Mouse (Mus musculus) neural tube, embryonic 11.5 days (tissue): ENCODE measurements around the gene A530064D06Rik. TPM values are rescaled to one million over a fixed set of nuclear protein-coding genes. Genes with fewer than 3 reads are reported as not detected.

ENCODE experiments used
- ATAC-seq: fragments of 200-750 bp; cut with Nextera tagmentation; 2 replicates; pipeline ENCODE4 v1.8.0; 2017; ENCODE audit warnings: moderate number of reproducible peaks, mild to moderate bottlenecking, moderate TSS enrichment, moderate library complexity; ENCODE audit not compliant: insufficient read depth, low FRiP score, low TSS enrichment
- DNase-seq: peaks from one replicate; pipeline ENCODE4 v3.0.0-alpha.2; 2015; ENCODE audit warnings: low spot score
- H3K27ac ChIP-seq: fragments of 300-500 bp; sonication (generic); 2 replicates; pipeline ENCODE4 v1.5.1; 2014; ENCODE audit warnings: low read depth, mild to moderate bottlenecking, low read length
- H3K27me3 ChIP-seq: fragments of 300-500 bp; sonication (generic); 2 replicates; pipeline ENCODE4 v1.6.1; 2014; ENCODE audit warnings: mild to moderate bottlenecking, low read length, mixed read lengths; ENCODE audit not compliant: control insufficient read depth, insufficient read depth
- H3K36me3 ChIP-seq: fragments of 300-500 bp; sonication (generic); 2 replicates; pipeline ENCODE4 v1.6.1; 2014; ENCODE audit warnings: mild to moderate bottlenecking, low read length, moderate library complexity, mixed read lengths; ENCODE audit not compliant: control insufficient read depth, insufficient read depth
- H3K4me1 ChIP-seq: fragments of 300-500 bp; sonication (generic); 2 replicates; pipeline ENCODE4 v1.6.1; 2014; ENCODE audit warnings: low read length, mixed read lengths; ENCODE audit not compliant: control insufficient read depth, insufficient read depth
- H3K4me2 ChIP-seq: fragments of 300-500 bp; sonication (generic); 2 replicates; pipeline ENCODE4 v1.6.1; 2014; ENCODE audit warnings: low read depth, mild to moderate bottlenecking, moderate library complexity
- H3K4me3 ChIP-seq: fragments of 300-500 bp; sonication (generic); 2 replicates; pipeline ENCODE4 v1.5.1; 2014; ENCODE audit warnings: low read depth, low read length
- H3K9ac ChIP-seq: fragments of 300-500 bp; sonication (generic); 2 replicates; pipeline ENCODE4 v1.6.1; 2014; ENCODE audit warnings: mild to moderate bottlenecking, low read length
- H3K9me3 ChIP-seq: fragments of 300-500 bp; sonication (generic); 2 replicates; pipeline ENCODE4 v1.6.1; 2016; ENCODE audit warnings: low read length; ENCODE audit not compliant: control insufficient read depth
- WGBS: fragments of 180-500 bp; shearing (Covaris S2); extraction: QIAGEN DNeasy Blood & Tissue Kit; methylation state at CpG from one replicate; pipeline ENCODE4 v1.1.7; 2014; 5-methylcytosine and 5-hydroxymethylcytosine counted together
- polyA plus RNA-seq: library from polyadenylated mRNA; unstranded; fragments of >200 nt; fragmentation: Nextera tagmentation; extraction: Ambion mirVana; gene quantifications from 2 replicates; pipeline ENCODE4 v1.2.1, GENCODE M21; 2014

A530064D06Rik gene
- polyA plus RNA-seq, 1 experiment from 2014 or later: not detected

- Histone ChIP-seq H3K27ac (no peak overlapping the region), H3K27me3 (no peaks in the 10 kb centered on the region), H3K4me1 (no peaks in the 10 kb centered on the region), H3K4me2 (no peak overlapping the region), H3K4me3 (no peak overlapping the region), H3K9ac (no peak overlapping the region), H3K36me3 (no peaks in the 10 kb centered on the region), H3K9me3 (no peaks in the 10 kb centered on the region)
- DNase-seq: no peak
- no peak for ATAC-seq
- WGBS: 84% methylated on average over 2 of the region's 2 CpGs
Measured at GRCm38 (mm10) chr17:48132810-48133209, 34.3 kb downstream of the A530064D06Rik start.

GRCm38 (mm10) chr17:48120456-48120855, 46.6 kb downstream of the A530064D06Rik start:
- DNase-seq (no peak), ATAC-seq (no peak)
- WGBS: 93% methylated on average over 20 of the region's 20 CpGs
- H3K27me3 ChIP-seq: no peaks in the 10 kb centered on the region
- H3K27ac ChIP-seq: no peak overlapping the region
- no peak overlapping the region for H3K4me3 ChIP-seq
- H3K36me3 ChIP-seq: no peaks in the 10 kb centered on the region
- no peaks in the 10 kb centered on the region for H3K4me1 ChIP-seq
- no peak overlapping the region for H3K9ac ChIP-seq
- H3K9me3 ChIP-seq: no peaks in the 10 kb centered on the region
- no peak overlapping the region for H3K4me2 ChIP-seq

GRCm38 (mm10) chr17:48119656-48120055, 47.4 kb downstream of the A530064D06Rik start:
- no peak overlapping the region for H3K4me2 ChIP-seq
- no peaks in the 10 kb centered on the region for H3K36me3 ChIP-seq
- WGBS: 23% methylated on average over 3 of the region's 3 CpGs
- H3K4me1 ChIP-seq: no peaks in the 10 kb centered on the region
- DNase-seq (peak; percentile 82), ATAC-seq (0 out of 2 replicates have a peak, but pooled peaks have one; percentile 27)
- no peaks in the 10 kb centered on the region for H3K9me3 ChIP-seq
- H3K9ac ChIP-seq: no peak overlapping the region
- no peaks in the 10 kb centered on the region for H3K27me3 ChIP-seq
- H3K4me3 ChIP-seq: no peak overlapping the region
- no peak overlapping the region for H3K27ac ChIP-seq

- Histone ChIP-seq H3K9ac (no peak overlapping the region), H3K4me1 (no peaks in the 10 kb centered on the region), H3K27ac (no peak overlapping the region), H3K9me3 (no peaks in the 10 kb centered on the region), H3K36me3 (no peaks in the 10 kb centered on the region), H3K4me3 (no peak overlapping the region), H3K27me3 (no peaks in the 10 kb centered on the region), H3K4me2 (no peak overlapping the region)
- 93% methylated on average over 1 of the region's 1 CpGs for WGBS
- DNase-seq (no peak), ATAC-seq (no peak)
Measured at GRCm38 (mm10) chr17:48118570-48118969, 48.5 kb downstream of the A530064D06Rik start.

GRCm38 (mm10) chr17:48110547-48111287, 56.4 kb downstream of the A530064D06Rik start:
- H3K27ac ChIP-seq: no peak overlapping the region

GRCm38 (mm10) chr17:48108520-48108919, 58.6 kb downstream of the A530064D06Rik start:
- H3K36me3 ChIP-seq: no peaks in the 10 kb centered on the region
- WGBS: 77% methylated on average over 3 of the region's 3 CpGs
- no peak overlapping the region for H3K9ac ChIP-seq
- ATAC-seq (no peak), DNase-seq (no peak)
- no peak overlapping the region for H3K4me2 ChIP-seq
- H3K27ac ChIP-seq: no peak overlapping the region
- no peaks in the 10 kb centered on the region for H3K9me3 ChIP-seq
- H3K4me1 ChIP-seq: no peaks in the 10 kb centered on the region
- no peak overlapping the region for H3K4me3 ChIP-seq
- H3K27me3 ChIP-seq: no peaks in the 10 kb centered on the region

More at GRCm38 (mm10) chr17:48110547-48111287, 56.4 kb downstream of the A530064D06Rik start:
- Histone ChIP-seq H3K27me3 (no peaks in the 10 kb centered on the region), H3K4me1 (no peaks in the 10 kb centered on the region), H3K9ac (no peak overlapping the region), H3K4me3 (no peak overlapping the region), H3K36me3 (no peaks in the 10 kb centered on the region), H3K9me3 (no peaks in the 10 kb centered on the region), H3K4me2 (no peak overlapping the region)
- DNase-seq: peak; percentile 50
- WGBS: 54% methylated on average over 8 of the region's 8 CpGs
- no peak for ATAC-seq

- Histone ChIP-seq H3K27ac (no peak overlapping the region), H3K4me1 (no peaks in the 10 kb centered on the region), H3K9ac (no peak overlapping the region), H3K4me2 (no peak overlapping the region), H3K36me3 (no peaks in the 10 kb centered on the region), H3K27me3 (no peaks in the 10 kb centered on the region), H3K9me3 (no peaks in the 10 kb centered on the region), H3K4me3 (no peak overlapping the region)
- 63% methylated on average over 6 of the region's 6 CpGs for WGBS
- DNase-seq (no peak), ATAC-seq (no peak)
Measured at GRCm38 (mm10) chr17:48107862-48108261, 59.2 kb downstream of the A530064D06Rik start.

- Histone ChIP-seq H3K4me2 (no peak overlapping the region), H3K27me3 (no peaks in the 10 kb centered on the region), H3K9me3 (no peaks in the 10 kb centered on the region), H3K4me3 (no peak overlapping the region), H3K4me1 (no peaks in the 10 kb centered on the region), H3K9ac (no peak overlapping the region), H3K36me3 (no peaks in the 10 kb centered on the region), H3K27ac (no peak overlapping the region)
- DNase-seq (no peak), ATAC-seq (no peak)
- 54% methylated on average over 4 of the region's 4 CpGs for WGBS
Measured at GRCm38 (mm10) chr17:48107333-48107732, 59.7 kb downstream of the A530064D06Rik start.
